Mouse (Mus musculus): ENCODE measurements around the gene Plekha6. TPM values are rescaled to one million over a fixed set of nuclear protein-coding genes. Genes with fewer than 3 reads are reported as not detected.

The Plekha6 gene
- total and polyA plus RNA-seq, 2 experiments from 2014 or later, result 11.9 to 49.3 TPM

DNA sequence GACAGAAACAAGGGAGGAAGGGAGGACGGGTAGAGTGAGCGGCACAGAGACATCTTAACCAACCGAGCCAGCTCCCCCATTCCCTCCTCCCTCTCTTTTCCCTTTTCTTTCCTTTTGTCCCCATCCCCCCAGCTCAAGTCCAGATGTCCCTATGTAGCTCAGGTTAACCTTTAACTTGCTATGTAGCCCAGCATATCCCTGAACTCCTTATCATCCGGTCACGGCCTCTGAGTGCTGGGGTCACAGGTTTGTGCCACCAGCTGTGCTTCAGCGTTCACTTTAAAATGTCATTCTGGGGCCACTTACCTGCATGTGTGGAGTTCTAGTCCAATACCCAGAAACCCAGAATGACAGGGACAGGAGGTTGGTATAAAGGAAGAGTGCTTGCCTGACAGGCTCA, 39.9 kb upstream of the Plekha6 start:
- Histone ChIP-seq H3K4me1 (ENCODE audit: insufficient read depth, low read length) (no peaks in the 10 kb centered on the region), H3K4me2 (ENCODE audit: low read depth, low read length, poor library complexity, severe bottlenecking) (no peak overlapping the region), H3K36me3 (ENCODE audit: insufficient read depth, low read length) (no peaks in the 10 kb centered on the region), H3K27me3 (ENCODE audit: insufficient read depth, low read length) (no peaks in the 10 kb centered on the region), H3K27ac (ENCODE audit: low read depth, low read length) (no peak overlapping the region), H3K9me3 (ENCODE audit: low read length) (no peaks in the 10 kb centered on the region), H3K4me3 (ENCODE audit: low read depth, low read length) (no peak overlapping the region), H3K9ac (replicated peaks; ENCODE audit: low read length, poor library complexity, severe bottlenecking) (no peak overlapping the region)
- DNase-seq (ENCODE audit: low spot score) (no peak), ATAC-seq (ENCODE audit: low FRiP score) (no peak)
- no peak for TF ChIP-seq CTCF (IDR thresholded peaks at IDR 0.05)
- WGBS, result 91% methylated on average over 6 of the region's 6 CpGs

DNA sequence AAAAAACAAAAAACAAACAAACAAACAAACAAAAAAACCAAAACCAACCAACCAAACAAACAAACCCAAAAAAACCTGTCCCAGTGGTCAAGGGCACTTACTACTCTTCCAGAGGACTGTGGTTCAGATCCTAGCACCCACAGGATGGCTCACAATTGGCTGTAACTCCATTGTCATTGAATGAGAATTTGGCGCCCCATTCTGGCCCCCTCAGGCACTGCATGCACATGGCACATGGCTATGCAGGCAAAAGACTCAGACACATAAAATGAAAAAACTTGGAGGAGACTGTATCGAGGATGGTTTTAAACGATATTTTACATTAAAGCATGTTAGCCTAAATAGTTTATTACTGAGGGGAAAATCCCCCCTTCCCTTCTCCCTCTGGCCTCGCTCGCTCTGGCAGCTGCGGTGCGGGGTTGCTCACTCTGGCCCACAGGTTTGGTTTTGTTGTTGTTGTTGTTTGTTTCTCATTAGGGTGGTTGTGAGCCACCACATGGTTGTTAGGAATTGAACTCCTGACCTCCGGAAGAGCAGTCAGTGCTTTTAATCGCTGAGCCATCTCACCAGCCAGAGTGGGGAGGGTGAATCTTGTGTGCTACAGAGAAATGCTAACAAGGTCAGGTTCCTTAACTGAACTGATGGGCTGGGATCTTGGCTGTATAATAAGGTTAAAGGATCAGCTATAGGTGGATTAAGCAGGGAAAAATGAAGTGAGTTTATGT, 38.2 kb upstream of the Plekha6 start:
- Histone ChIP-seq H3K4me3 (ENCODE audit: low read depth, low read length) (no peak overlapping the region), H3K27me3 (ENCODE audit: insufficient read depth, low read length) (no peaks in the 10 kb centered on the region), H3K36me3 (ENCODE audit: insufficient read depth, low read length) (no peaks in the 10 kb centered on the region), H3K9me3 (ENCODE audit: low read length) (no peaks in the 10 kb centered on the region), H3K4me1 (ENCODE audit: insufficient read depth, low read length) (peaks cover 4% of the 10 kb centered on the region; the same call in 1 of the 2 replicates), H3K4me2 (ENCODE audit: low read depth, low read length, poor library complexity, severe bottlenecking) (no peak overlapping the region), H3K27ac (ENCODE audit: low read depth, low read length) (no peak overlapping the region), H3K9ac (replicated peaks; ENCODE audit: low read length, poor library complexity, severe bottlenecking) (no peak overlapping the region)
- WGBS, result 93% methylated on average over 9 of the region's 9 CpGs
- ATAC-seq (ENCODE audit: low FRiP score) (no peak), DNase-seq (ENCODE audit: low spot score) (no peak)
- TF ChIP-seq CTCF (IDR thresholded peaks at IDR 0.05), result peak; percentile 23; the same call in 1 of the 2 replicates

DNA sequence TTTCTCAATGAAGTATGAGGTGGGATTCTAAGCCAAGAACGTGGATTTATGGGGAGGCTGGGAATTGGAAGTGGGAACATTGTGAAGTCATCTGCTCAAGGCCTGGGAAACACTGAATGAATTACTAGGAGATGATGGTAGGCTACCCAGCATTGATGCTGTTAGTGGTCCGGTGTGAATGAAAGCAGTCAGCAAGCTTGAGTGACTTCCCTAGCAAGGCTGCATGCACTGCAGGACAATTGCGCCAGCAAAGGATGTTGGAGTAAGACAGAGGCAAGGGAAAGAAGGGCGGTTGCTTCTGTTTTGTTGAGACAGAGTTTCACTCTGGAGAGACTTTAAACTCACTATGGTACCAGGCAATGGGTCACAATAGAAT, 37.7 kb upstream of the Plekha6 start:
- 58% methylated on average over 4 of the region's 4 CpGs for WGBS
- no peak for ATAC-seq (ENCODE audit: low FRiP score)

DNA sequence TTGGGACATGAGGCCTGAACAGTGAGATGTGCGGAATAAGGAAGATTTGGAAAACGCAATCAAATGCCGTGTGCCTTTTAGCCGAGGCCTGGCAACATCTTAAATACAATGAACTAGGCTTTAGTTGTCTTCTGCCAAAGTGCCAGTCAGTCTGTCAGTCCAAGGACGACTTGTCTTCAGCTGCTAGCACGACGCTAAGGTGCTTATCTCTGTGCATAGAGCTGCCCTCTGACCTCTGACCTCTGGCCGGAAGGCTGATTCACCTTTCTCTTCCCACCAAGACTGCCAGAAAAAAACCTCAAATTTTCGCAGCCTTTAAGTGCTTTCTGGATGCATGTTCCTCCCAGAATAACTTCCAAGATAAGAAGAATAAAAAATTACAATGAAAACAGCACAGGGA, 36.7 kb upstream of the Plekha6 start:
- peaks cover 4% of the 10 kb centered on the region; the same call in 1 of the 2 replicates for H3K4me1 ChIP-seq (ENCODE audit: insufficient read depth, low read length)

More for the DNA sequence above, 37.7 kb upstream of the Plekha6 start:
- Histone ChIP-seq H3K4me3 (ENCODE audit: low read depth, low read length) (no peak overlapping the region), H3K9me3 (ENCODE audit: low read length) (no peaks in the 10 kb centered on the region), H3K27ac (ENCODE audit: low read depth, low read length) (no peak overlapping the region), H3K27me3 (ENCODE audit: insufficient read depth, low read length) (no peaks in the 10 kb centered on the region), H3K36me3 (ENCODE audit: insufficient read depth, low read length) (no peaks in the 10 kb centered on the region), H3K4me1 (ENCODE audit: insufficient read depth, low read length) (peaks cover 4% of the 10 kb centered on the region; the same call in 1 of the 2 replicates), H3K4me2 (ENCODE audit: low read depth, low read length, poor library complexity, severe bottlenecking) (no peak overlapping the region), H3K9ac (replicated peaks; ENCODE audit: low read length, poor library complexity, severe bottlenecking) (no peak overlapping the region)
- TF ChIP-seq CTCF (IDR thresholded peaks at IDR 0.05), result no peak
- DNase-seq (ENCODE audit: low spot score), result no peak

DNA sequence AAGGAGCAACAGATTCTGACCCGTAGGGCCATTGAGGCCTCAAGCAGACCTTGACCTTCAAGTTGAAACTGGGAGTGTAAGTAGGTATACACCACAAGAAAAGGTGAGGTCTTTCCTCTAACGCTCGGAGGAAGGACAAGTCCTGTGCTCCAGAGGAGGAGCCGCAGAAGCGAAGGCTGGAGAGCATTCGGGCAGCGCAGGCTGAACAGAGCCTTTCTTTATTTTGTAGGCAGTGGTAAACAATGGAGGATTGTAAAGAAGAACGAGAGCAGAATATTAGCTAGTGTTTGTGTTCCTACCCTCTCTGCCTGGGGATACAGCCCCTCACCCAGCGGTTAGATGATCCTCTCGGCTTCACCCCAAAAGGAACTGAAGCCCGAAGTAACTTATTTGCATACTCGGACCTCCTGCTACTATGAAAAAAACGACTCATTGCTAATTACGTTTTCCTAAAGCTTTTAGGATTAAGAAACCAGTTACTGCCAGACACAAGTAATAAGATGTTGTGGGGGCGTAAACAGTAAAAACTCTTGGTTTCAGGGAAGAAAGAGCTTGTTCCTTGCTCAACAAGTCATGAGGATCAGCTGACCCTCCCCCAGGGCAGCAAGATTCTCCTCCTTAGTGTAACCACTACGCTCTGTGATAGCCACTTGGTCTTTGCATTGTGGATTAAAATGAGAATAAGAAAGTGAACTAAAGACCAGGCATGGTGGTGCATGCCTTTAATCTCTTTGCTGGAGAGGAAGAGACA, 34.4 kb upstream of the Plekha6 start:
- Histone ChIP-seq H3K4me2 (ENCODE audit: low read depth, low read length, poor library complexity, severe bottlenecking) (no peak overlapping the region), H3K36me3 (ENCODE audit: insufficient read depth, low read length) (no peaks in the 10 kb centered on the region), H3K4me1 (ENCODE audit: insufficient read depth, low read length) (peaks cover 4% of the 10 kb centered on the region; the same call in 1 of the 2 replicates), H3K9me3 (ENCODE audit: low read length) (no peaks in the 10 kb centered on the region), H3K27me3 (ENCODE audit: insufficient read depth, low read length) (no peaks in the 10 kb centered on the region), H3K4me3 (ENCODE audit: low read depth, low read length) (no peak overlapping the region), H3K27ac (ENCODE audit: low read depth, low read length) (peak overlapping the region; percentile 97), H3K9ac (replicated peaks; ENCODE audit: low read length, poor library complexity, severe bottlenecking) (no peak overlapping the region)
- ATAC-seq (ENCODE audit: low FRiP score) (no peak), DNase-seq (ENCODE audit: low spot score) (peak; percentile 39)
- 15% methylated on average over 16 of the region's 16 CpGs for WGBS
- TF ChIP-seq CTCF (IDR thresholded peaks at IDR 0.05), result no peak

More for the DNA sequence above, 36.7 kb upstream of the Plekha6 start:
- ATAC-seq (ENCODE audit: low FRiP score), result no peak
- no peak overlapping the region for H3K9ac ChIP-seq (replicated peaks; ENCODE audit: low read length, poor library complexity, severe bottlenecking)
- no peak overlapping the region for H3K4me2 ChIP-seq (ENCODE audit: low read depth, low read length, poor library complexity, severe bottlenecking)
- no peaks in the 10 kb centered on the region for H3K36me3 ChIP-seq (ENCODE audit: insufficient read depth, low read length)
- H3K27me3 ChIP-seq (ENCODE audit: insufficient read depth, low read length), result no peaks in the 10 kb centered on the region
- H3K4me3 ChIP-seq (ENCODE audit: low read depth, low read length), result no peak overlapping the region
- no peak for DNase-seq (ENCODE audit: low spot score)
- no peaks in the 10 kb centered on the region for H3K9me3 ChIP-seq (ENCODE audit: low read length)
- TF ChIP-seq CTCF (IDR thresholded peaks at IDR 0.05), result no peak
- H3K27ac ChIP-seq (ENCODE audit: low read depth, low read length), result no peak overlapping the region
- WGBS, result 53% methylated on average over 9 of the region's 9 CpGs

Measured in midbrain, postnatal 0 days (tissue).